Mouse (Mus musculus): ENCODE data around the gene Efcab6. TPM values are rescaled to one million over a fixed set of nuclear protein-coding genes. Genes with fewer than 3 reads are reported as not detected.
A peak's percentile ranks its signal among the peaks of the same experiment; 100 is the strongest.

The Efcab6 gene
- polyA plus RNA-seq, 1 experiment = not detected

DNA sequence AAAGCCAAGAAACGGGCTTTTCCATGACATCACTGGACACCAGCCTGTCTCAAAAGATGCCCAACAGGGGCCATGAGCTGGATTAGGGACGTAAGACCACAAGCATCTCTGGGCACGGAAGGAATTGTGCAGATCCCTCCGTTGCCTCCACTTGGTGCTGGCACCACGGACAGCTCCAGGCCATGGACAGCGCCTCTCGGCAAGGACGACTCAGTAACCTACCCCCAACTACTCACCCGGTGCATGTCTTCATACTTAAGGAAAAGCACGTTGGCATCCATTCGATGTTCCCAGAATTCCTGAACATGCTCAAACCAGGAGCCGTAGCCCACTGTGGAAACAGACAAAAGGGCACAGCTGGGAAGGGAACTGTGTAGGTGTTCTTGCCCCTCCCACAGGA lies 21.2 kb upstream of the Efcab6 start:
- Histone ChIP-seq H3K4me3 (ENCODE audit: insufficient read depth, low read length) (no peak overlapping the region), H3K4me1 (ENCODE audit: control insufficient read depth, insufficient read depth, low read length) (no peaks in the 10 kb centered on the region), H3K27ac (ENCODE audit: insufficient read depth, low read depth, low read length) (no peak overlapping the region)
- TF ChIP-seq CTCF (IDR thresholded peaks at IDR 0.05; ENCODE audit: low read depth, low read length) (no peak), POLR2A (IDR thresholded peaks at IDR 0.05; ENCODE audit: borderline replicate concordance, low read depth, low read length) (no peak)

DNA sequence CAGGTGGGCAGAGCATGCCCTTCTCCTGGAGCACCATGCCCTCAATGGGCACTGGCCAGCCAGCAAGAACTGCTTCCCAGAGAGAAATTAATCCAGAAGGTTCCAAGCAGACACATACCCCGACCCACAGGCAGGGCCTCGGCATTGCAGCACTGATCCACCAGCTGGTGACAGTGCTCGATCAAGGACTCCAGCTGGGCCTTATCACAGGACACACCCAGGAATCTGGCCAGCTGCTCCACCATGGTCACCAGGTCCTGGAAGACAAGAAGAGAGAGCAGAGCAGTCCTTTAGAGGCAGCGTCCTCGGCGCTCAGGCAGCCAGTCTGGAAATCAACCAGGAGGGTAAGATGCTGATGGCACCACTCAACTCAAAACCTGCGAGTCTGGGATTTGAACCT lies 14.9 kb upstream of the Efcab6 start:
- TF ChIP-seq CTCF (IDR thresholded peaks at IDR 0.05; ENCODE audit: low read depth, low read length) = no peak
- no peak for TF ChIP-seq POLR2A (IDR thresholded peaks at IDR 0.05; ENCODE audit: borderline replicate concordance, low read depth, low read length)

GRCm38 (mm10) chr15:84079519-84079918 lies 14.3 kb upstream of the Efcab6 start:
- H3K27ac ChIP-seq (ENCODE audit: insufficient read depth, low read depth, low read length) = no peak overlapping the region
- H3K4me3 ChIP-seq (ENCODE audit: insufficient read depth, low read length) = no peak overlapping the region
- TF ChIP-seq POLR2A (IDR thresholded peaks at IDR 0.05; ENCODE audit: borderline replicate concordance, low read depth, low read length) = no peak
- no peaks in the 10 kb centered on the region for H3K4me1 ChIP-seq (ENCODE audit: control insufficient read depth, insufficient read depth, low read length)

More for the DNA sequence above, 14.9 kb upstream of the Efcab6 start:
- no peak overlapping the region for H3K27ac ChIP-seq (ENCODE audit: insufficient read depth, low read depth, low read length)
- H3K4me1 ChIP-seq (ENCODE audit: control insufficient read depth, insufficient read depth, low read length) = no peaks in the 10 kb centered on the region
- no peak overlapping the region for H3K4me3 ChIP-seq (ENCODE audit: insufficient read depth, low read length)

GRCm38 (mm10) chr15:84078667-84079066 lies 13.5 kb upstream of the Efcab6 start:
- TF ChIP-seq POLR2A (IDR thresholded peaks at IDR 0.05; ENCODE audit: borderline replicate concordance, low read depth, low read length) (no peak), CTCF (IDR thresholded peaks at IDR 0.05; ENCODE audit: low read depth, low read length) (no peak)
- Histone ChIP-seq H3K27ac (ENCODE audit: insufficient read depth, low read depth, low read length) (no peak overlapping the region), H3K4me3 (ENCODE audit: insufficient read depth, low read length) (no peak overlapping the region), H3K4me1 (ENCODE audit: control insufficient read depth, insufficient read depth, low read length) (no peaks in the 10 kb centered on the region)

DNA sequence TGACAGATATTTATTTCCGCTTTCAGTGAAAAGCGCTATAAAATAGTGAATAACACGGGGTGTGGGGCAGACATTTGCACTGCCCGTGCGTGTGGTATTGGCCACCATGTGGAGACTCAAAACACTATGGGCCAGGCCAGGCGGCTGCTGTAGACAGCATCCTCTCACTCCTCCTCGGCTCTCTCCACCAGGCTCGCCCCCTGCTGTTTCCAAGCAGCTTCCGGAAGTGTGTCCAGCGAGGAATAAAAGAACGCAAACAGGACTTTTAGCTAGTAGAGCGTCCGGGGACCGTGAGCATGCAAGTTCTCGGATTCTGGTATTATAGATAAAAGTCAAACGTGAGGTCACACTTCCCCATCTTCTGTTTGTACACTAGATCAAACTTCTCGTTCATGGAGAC lies 12.0 kb upstream of the Efcab6 start:
- no peak overlapping the region for H3K4me3 ChIP-seq (ENCODE audit: insufficient read depth, low read length)
- H3K27ac ChIP-seq (ENCODE audit: insufficient read depth, low read depth, low read length) = no peak overlapping the region
- no peak for TF ChIP-seq POLR2A (IDR thresholded peaks at IDR 0.05; ENCODE audit: borderline replicate concordance, low read depth, low read length)
- no peak for TF ChIP-seq CTCF (IDR thresholded peaks at IDR 0.05; ENCODE audit: low read depth, low read length)
- no peaks in the 10 kb centered on the region for H3K4me1 ChIP-seq (ENCODE audit: control insufficient read depth, insufficient read depth, low read length)

DNA sequence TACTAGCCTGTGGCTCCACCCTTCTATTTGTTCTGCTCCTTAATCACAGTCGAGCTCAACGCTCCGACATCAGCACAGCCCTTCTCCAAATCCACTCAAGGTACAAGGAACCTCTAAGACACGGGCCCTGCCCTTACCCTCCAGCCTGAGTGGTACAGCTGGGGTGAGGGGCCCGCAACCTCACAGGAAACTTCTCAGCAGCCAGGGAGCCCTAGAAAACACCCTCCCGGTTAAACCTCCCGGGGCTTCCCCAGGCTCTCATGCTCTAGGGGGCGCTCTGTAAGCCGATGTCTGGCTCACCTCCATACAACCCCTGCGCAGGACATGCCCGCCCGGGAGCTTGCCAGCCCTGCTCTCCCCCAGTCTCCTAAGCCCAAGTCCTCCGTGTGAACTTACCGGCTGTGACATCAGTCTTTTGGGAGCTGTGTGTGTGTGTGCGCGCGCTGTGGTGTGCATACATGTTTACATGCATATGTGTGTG lies 9.6 kb upstream of the Efcab6 start:
- TF ChIP-seq POLR2A (IDR thresholded peaks at IDR 0.05; ENCODE audit: borderline replicate concordance, low read depth, low read length) = no peak
- no peak for TF ChIP-seq CTCF (IDR thresholded peaks at IDR 0.05; ENCODE audit: low read depth, low read length)

GRCm38 (mm10) chr15:84073911-84074704 lies 8.9 kb upstream of the Efcab6 start:
- Histone ChIP-seq H3K4me1 (ENCODE audit: control insufficient read depth, insufficient read depth, low read length) (no peaks in the 10 kb centered on the region), H3K4me3 (ENCODE audit: insufficient read depth, low read length) (no peak overlapping the region)
- TF ChIP-seq CTCF (IDR thresholded peaks at IDR 0.05; ENCODE audit: low read depth, low read length) (peak; percentile 78), POLR2A (IDR thresholded peaks at IDR 0.05; ENCODE audit: borderline replicate concordance, low read depth, low read length) (no peak)

More for the DNA sequence above, 9.6 kb upstream of the Efcab6 start:
- H3K4me3 ChIP-seq (ENCODE audit: insufficient read depth, low read length) = no peak overlapping the region
- no peaks in the 10 kb centered on the region for H3K4me1 ChIP-seq (ENCODE audit: control insufficient read depth, insufficient read depth, low read length)
- H3K27ac ChIP-seq (ENCODE audit: insufficient read depth, low read depth, low read length) = no peak overlapping the region

DNA sequence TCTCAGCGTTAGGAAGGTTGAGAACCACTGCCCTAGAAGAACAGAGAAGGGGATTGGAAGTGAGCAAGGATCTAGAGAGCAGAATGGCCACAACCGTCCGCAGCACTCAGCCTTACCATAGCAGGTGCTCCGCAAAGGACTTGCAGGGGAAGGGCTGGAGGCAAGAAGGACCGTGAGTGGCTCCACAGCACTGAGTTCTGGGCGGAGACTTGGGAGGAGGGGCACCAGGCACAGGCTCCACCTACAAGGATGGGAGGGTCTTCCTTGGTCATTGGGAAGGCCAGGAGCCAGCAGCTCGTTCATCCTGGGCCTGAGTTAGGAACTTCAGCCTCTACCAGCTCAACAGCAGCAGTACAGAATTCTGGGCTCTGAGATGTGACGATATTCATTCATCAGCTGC lies 7.9 kb upstream of the Efcab6 start:
- no peaks in the 10 kb centered on the region for H3K4me1 ChIP-seq (ENCODE audit: control insufficient read depth, insufficient read depth, low read length)

More at GRCm38 (mm10) chr15:84073911-84074704, 8.9 kb upstream of the Efcab6 start:
- no peak overlapping the region for H3K27ac ChIP-seq (ENCODE audit: insufficient read depth, low read depth, low read length)

GRCm38 (mm10) chr15:84072226-84072625 lies 7.0 kb upstream of the Efcab6 start:
- TF ChIP-seq CTCF (IDR thresholded peaks at IDR 0.05; ENCODE audit: low read depth, low read length) (peak; percentile 25; the same call in 1 of the 2 replicates), POLR2A (IDR thresholded peaks at IDR 0.05; ENCODE audit: borderline replicate concordance, low read depth, low read length) (no peak)
- Histone ChIP-seq H3K4me3 (ENCODE audit: insufficient read depth, low read length) (no peak overlapping the region), H3K4me1 (ENCODE audit: control insufficient read depth, insufficient read depth, low read length) (no peaks in the 10 kb centered on the region), H3K27ac (ENCODE audit: insufficient read depth, low read depth, low read length) (no peak overlapping the region)

More for the DNA sequence above, 7.9 kb upstream of the Efcab6 start:
- Histone ChIP-seq H3K4me3 (ENCODE audit: insufficient read depth, low read length) (no peak overlapping the region), H3K27ac (ENCODE audit: insufficient read depth, low read depth, low read length) (no peak overlapping the region)
- TF ChIP-seq CTCF (IDR thresholded peaks at IDR 0.05; ENCODE audit: low read depth, low read length) (no peak), POLR2A (IDR thresholded peaks at IDR 0.05; ENCODE audit: borderline replicate concordance, low read depth, low read length) (no peak)

DNA sequence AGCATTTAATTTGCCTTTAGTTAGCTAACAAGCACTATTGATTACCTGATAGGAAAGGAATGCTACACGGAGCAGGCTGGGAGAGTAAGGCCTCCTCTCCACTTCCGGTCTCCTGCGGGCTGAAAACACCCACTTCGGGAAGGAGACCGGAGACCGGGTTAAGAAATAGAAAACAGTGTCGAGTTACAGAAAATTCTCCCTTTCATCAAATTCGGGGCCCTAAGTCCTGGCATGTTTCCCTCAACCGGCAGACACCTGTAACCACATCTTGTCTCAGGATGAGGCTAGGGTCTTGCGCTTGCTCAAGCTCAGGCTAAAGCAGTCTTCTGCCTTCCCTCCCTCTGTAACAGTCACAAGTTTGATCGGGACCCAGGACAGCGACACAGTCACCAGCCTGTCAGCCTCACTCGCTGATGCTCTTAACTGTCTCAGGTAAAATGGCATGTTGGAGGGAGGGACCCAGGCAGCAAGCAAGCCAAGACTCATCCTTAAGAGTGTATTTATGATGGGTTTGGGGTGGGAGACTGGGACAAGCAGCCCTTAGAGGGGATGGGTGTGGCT lies 5.0 kb upstream of the Efcab6 start:
- TF ChIP-seq POLR2A (IDR thresholded peaks at IDR 0.05; ENCODE audit: borderline replicate concordance, low read depth, low read length) (no peak), CTCF (IDR thresholded peaks at IDR 0.05; ENCODE audit: low read depth, low read length) (no peak)
- Histone ChIP-seq H3K4me1 (ENCODE audit: control insufficient read depth, insufficient read depth, low read length) (no peaks in the 10 kb centered on the region), H3K27ac (ENCODE audit: insufficient read depth, low read depth, low read length) (no peak overlapping the region), H3K4me3 (ENCODE audit: insufficient read depth, low read length) (no peak overlapping the region)

Measured in bone marrow macrophage, adult 2 months (primary cell).